Mouse (Mus musculus): Measurements from ENCODE around the gene Trip6. TPM values are rescaled to one million over a fixed set of nuclear protein-coding genes. Genes with fewer than 3 reads are reported as not detected.

The Trip6 gene
- polyA plus RNA-seq, 1 experiment from 2014 or later, result 87.5 TPM

GRCm38 (mm10) chr5:137293839-137294743 lies 20.1 kb downstream of the Trip6 start, which contains the start of gene Ufsp1:
Gene Ufsp1 (plus strand): TSS chr5:137294629.
- H3K9ac ChIP-seq, result peak within 1 kb of the TSS; percentile 83
- H3K27me3 ChIP-seq, result peaks cover 36% of the 10 kb centered on the region
- 1% methylated on average over 52 of the region's 52 CpGs for WGBS
- H3K36me3 ChIP-seq, result peaks cover 43% of the 10 kb centered on the region
- H3K4me1 ChIP-seq, result peaks cover 43% of the 10 kb centered on the region
- peak within 1 kb of the TSS; percentile 97 for H3K27ac ChIP-seq
- peak; percentile 93 for ATAC-seq (replicated peaks; ENCODE audit: low FRiP score)
- H3K4me2 ChIP-seq, result peak within 1 kb of the TSS; percentile 98
- H3K4me3 ChIP-seq (replicated peaks), result peak within 1 kb of the TSS; percentile 61
- H3K9me3 ChIP-seq (replicated peaks), result no peaks in the 10 kb centered on the region

- no peaks in the 10 kb centered on the region for H3K9me3 ChIP-seq (replicated peaks)
- H3K27ac ChIP-seq, result peak overlapping the region; percentile 97
- H3K4me2 ChIP-seq, result peak overlapping the region; percentile 98
- H3K4me1 ChIP-seq, result peaks cover 50% of the 10 kb centered on the region
- peak; percentile 59 for ATAC-seq (replicated peaks; ENCODE audit: low FRiP score)
- peaks cover 42% of the 10 kb centered on the region for H3K27me3 ChIP-seq
- H3K9ac ChIP-seq, result peak overlapping the region; percentile 83
- H3K4me3 ChIP-seq (replicated peaks), result peak overlapping the region; percentile 61
- 0% methylated on average over 15 of the region's 15 CpGs for WGBS
- H3K36me3 ChIP-seq, result peaks cover 35% of the 10 kb centered on the region
Observed at GRCm38 (mm10) chr5:137293282-137293681, 20.9 kb downstream of the Trip6 start.

GRCm38 (mm10) chr5:137291381-137291926 lies 22.8 kb downstream of the Trip6 start:
- peaks cover 67% of the 10 kb centered on the region for H3K4me1 ChIP-seq
- no peak for ATAC-seq (replicated peaks; ENCODE audit: low FRiP score)
- H3K36me3 ChIP-seq, result peaks cover 16% of the 10 kb centered on the region
- peaks cover 56% of the 10 kb centered on the region for H3K27me3 ChIP-seq
- H3K9ac ChIP-seq, result no peak overlapping the region
- no peak overlapping the region for H3K4me3 ChIP-seq (replicated peaks)
- H3K4me2 ChIP-seq, result no peak overlapping the region
- 78% methylated on average over 15 of the region's 15 CpGs for WGBS
- H3K27ac ChIP-seq, result no peak overlapping the region
- no peaks in the 10 kb centered on the region for H3K9me3 ChIP-seq (replicated peaks)

- WGBS, result 23% methylated on average over 15 of the region's 15 CpGs
- ATAC-seq (replicated peaks; ENCODE audit: low FRiP score), result peak; percentile 10; the same call in 1 of the 2 replicates
- peaks cover 60% of the 10 kb centered on the region for H3K27me3 ChIP-seq
- peaks cover 9% of the 10 kb centered on the region for H3K36me3 ChIP-seq
- no peak overlapping the region; the same call in 1 of the 2 replicates for H3K4me3 ChIP-seq (replicated peaks)
- peaks cover 63% of the 10 kb centered on the region for H3K4me1 ChIP-seq
- 0 out of 2 replicates have a peak overlapping the region, but pooled peaks have one; percentile 7 for H3K9ac ChIP-seq
- no peak overlapping the region for H3K4me2 ChIP-seq
- no peaks in the 10 kb centered on the region for H3K9me3 ChIP-seq (replicated peaks)
- no peak overlapping the region for H3K27ac ChIP-seq
Observed at GRCm38 (mm10) chr5:137290677-137291076, 23.5 kb downstream of the Trip6 start.

GRCm38 (mm10) chr5:137289591-137290365 lies 24.4 kb downstream of the Trip6 start:
- Histone ChIP-seq H3K27ac (no peak overlapping the region; the same call in 1 of the 2 replicates), H3K36me3 (no peaks in the 10 kb centered on the region; the same call in 1 of the 2 replicates), H3K27me3 (peaks cover 60% of the 10 kb centered on the region), H3K4me1 (peaks cover 54% of the 10 kb centered on the region), H3K9me3 (replicated peaks) (no peaks in the 10 kb centered on the region), H3K4me2 (peak overlapping the region; percentile 84), H3K9ac (0 out of 2 replicates have a peak overlapping the region, but pooled peaks have one; percentile 35), H3K4me3 (replicated peaks) (peak overlapping the region; percentile 45)
- WGBS, result 60% methylated on average over 13 of the region's 13 CpGs
- ATAC-seq (replicated peaks; ENCODE audit: low FRiP score), result no peak

GRCm38 (mm10) chr5:137288999-137289470 lies 25.2 kb downstream of the Trip6 start:
- H3K4me2 ChIP-seq, result peak overlapping the region; percentile 84
- no peak for ATAC-seq (replicated peaks; ENCODE audit: low FRiP score)
- peak overlapping the region; percentile 35; the same call in 1 of the 2 replicates for H3K9ac ChIP-seq
- H3K27me3 ChIP-seq, result peaks cover 60% of the 10 kb centered on the region
- no peaks in the 10 kb centered on the region for H3K36me3 ChIP-seq
- WGBS, result 3% methylated on average over 25 of the region's 25 CpGs
- H3K4me3 ChIP-seq (replicated peaks), result peak overlapping the region; percentile 45
- H3K27ac ChIP-seq, result no peak overlapping the region
- no peaks in the 10 kb centered on the region for H3K9me3 ChIP-seq (replicated peaks)
- H3K4me1 ChIP-seq, result peaks cover 51% of the 10 kb centered on the region

GRCm38 (mm10) chr5:137287953-137288743 lies 26.1 kb downstream of the Trip6 start:
- peak overlapping the region; percentile 45 for H3K4me3 ChIP-seq (replicated peaks)
- peaks cover 46% of the 10 kb centered on the region for H3K4me1 ChIP-seq
- H3K9ac ChIP-seq, result peak overlapping the region; percentile 42
- WGBS, result 1% methylated on average over 43 of the region's 65 CpGs
- 0 out of 2 replicates have a peak, but pooled peaks have one; percentile 13 for ATAC-seq (replicated peaks; ENCODE audit: low FRiP score)
- peaks cover 60% of the 10 kb centered on the region for H3K27me3 ChIP-seq
- H3K36me3 ChIP-seq, result no peaks in the 10 kb centered on the region
- H3K4me2 ChIP-seq, result peak overlapping the region; percentile 84
- no peaks in the 10 kb centered on the region for H3K9me3 ChIP-seq (replicated peaks)
- H3K27ac ChIP-seq, result no peak overlapping the region; the same call in 1 of the 2 replicates

GRCm38 (mm10) chr5:137287032-137287952 lies 26.9 kb downstream of the Trip6 start, which contains the start of gene Ache:
Gene Ache (plus strand): TSS chr5:137287519.
- no peak within 1 kb of the TSS; the same call in 1 of the 2 replicates for H3K27ac ChIP-seq
- peak within 1 kb of the TSS; percentile 45 for H3K4me3 ChIP-seq (replicated peaks)
- H3K27me3 ChIP-seq, result peaks cover 56% of the 10 kb centered on the region
- H3K9ac ChIP-seq, result peak within 1 kb of the TSS; percentile 42
- peak within 1 kb of the TSS; percentile 84 for H3K4me2 ChIP-seq
- H3K4me1 ChIP-seq, result peaks cover 39% of the 10 kb centered on the region
- ATAC-seq (replicated peaks; ENCODE audit: low FRiP score), result peak; percentile 5; the same call in 1 of the 2 replicates
- 1% methylated on average over 40 of the region's 40 CpGs for WGBS
- no peaks in the 10 kb centered on the region for H3K9me3 ChIP-seq (replicated peaks)
- H3K36me3 ChIP-seq, result no peaks in the 10 kb centered on the region

- under 1% methylated on average over 16 of the region's 16 CpGs for WGBS
- H3K9ac ChIP-seq, result no peak overlapping the region
- no peak overlapping the region for H3K27ac ChIP-seq
Observed at GRCm38 (mm10) chr5:137286655-137287031, 27.6 kb downstream of the Trip6 start.

GRCm38 (mm10) chr5:137285986-137286385 lies 28.2 kb downstream of the Trip6 start:
- H3K4me3 ChIP-seq (replicated peaks), result no peak overlapping the region
- peaks cover 43% of the 10 kb centered on the region for H3K27me3 ChIP-seq
- H3K4me1 ChIP-seq, result peaks cover 39% of the 10 kb centered on the region
- H3K9me3 ChIP-seq (replicated peaks), result no peaks in the 10 kb centered on the region
- H3K36me3 ChIP-seq, result no peaks in the 10 kb centered on the region
- H3K9ac ChIP-seq, result no peak overlapping the region
- ATAC-seq (replicated peaks; ENCODE audit: low FRiP score), result no peak
- 16% methylated on average over 7 of the region's 7 CpGs for WGBS
- H3K27ac ChIP-seq, result no peak overlapping the region
- H3K4me2 ChIP-seq, result no peak overlapping the region

More at GRCm38 (mm10) chr5:137286655-137287031, 27.6 kb downstream of the Trip6 start:
- H3K27me3 ChIP-seq, result peaks cover 49% of the 10 kb centered on the region
- H3K4me1 ChIP-seq, result peaks cover 39% of the 10 kb centered on the region
- peak overlapping the region; percentile 84 for H3K4me2 ChIP-seq
- H3K9me3 ChIP-seq (replicated peaks), result no peaks in the 10 kb centered on the region
- H3K36me3 ChIP-seq, result no peaks in the 10 kb centered on the region
- peak; percentile 31; the same call in 1 of the 2 replicates for ATAC-seq (replicated peaks; ENCODE audit: low FRiP score)
- H3K4me3 ChIP-seq (replicated peaks), result peak overlapping the region; percentile 45

All from kidney, embryonic 15.5 days (tissue).